Mouse (Mus musculus) limb, embryonic 14.5 days (tissue): ENCODE measurements around the gene Slc50a1. TPM values are rescaled to one million over a fixed set of nuclear protein-coding genes. Genes with fewer than 3 reads are reported as not detected.

Source experiments
- ATAC-seq: fragments of 200-750 bp; cut with Nextera tagmentation; 2 replicates; pipeline ENCODE4 v1.8.0; 2017; ENCODE audit warnings: low read depth, moderate number of reproducible peaks, moderate TSS enrichment; ENCODE audit not compliant: low FRiP score
- DNase-seq: peaks from one replicate; pipeline ENCODE4 v3.0.0-alpha.2; 2015; ENCODE audit warnings: low spot score
- H3K27ac ChIP-seq: fragments of 300-500 bp; sonication (generic); replicated peaks from 2 replicates; pipeline ENCODE4 v1.5.1; 2014; ENCODE audit warnings: low read depth, mild to moderate bottlenecking, low read length, moderate library complexity, mixed read lengths
- H3K27me3 ChIP-seq: fragments of 300-500 bp; sonication (generic); 2 replicates; pipeline ENCODE4 v1.6.1; 2014; ENCODE audit warnings: low read length, mixed read lengths; ENCODE audit not compliant: control insufficient read depth, insufficient read depth
- H3K36me3 ChIP-seq: fragments of 300-500 bp; sonication (generic); 2 replicates; pipeline ENCODE4 v1.6.1; 2014; ENCODE audit warnings: mild to moderate bottlenecking, low read length, moderate library complexity, mixed read lengths; ENCODE audit not compliant: control insufficient read depth, insufficient read depth
- H3K4me1 ChIP-seq: fragments of 300-500 bp; sonication (generic); 2 replicates; pipeline ENCODE4 v1.6.1; 2014; ENCODE audit warnings: antibody characterized with exemption, low read length, mixed read lengths; ENCODE audit not compliant: control insufficient read depth, insufficient read depth
- H3K4me2 ChIP-seq: fragments of 300-500 bp; sonication (generic); replicated peaks from 2 replicates; pipeline ENCODE4 v1.6.1; 2014; ENCODE audit warnings: low read depth, mild to moderate bottlenecking, low read length, moderate library complexity; ENCODE audit not compliant: severe bottlenecking
- H3K4me3 ChIP-seq: fragments of 300-500 bp; sonication (generic); replicated peaks from 2 replicates; pipeline ENCODE4 v1.5.1; 2014; ENCODE audit warnings: low read length
- H3K9ac ChIP-seq: fragments of 300-500 bp; sonication (generic); 2 replicates; pipeline ENCODE4 v1.6.1; 2014; ENCODE audit warnings: mild to moderate bottlenecking, low read depth, low read length, moderate library complexity; ENCODE audit not compliant: severe bottlenecking
- H3K9me3 ChIP-seq: fragments of 300-500 bp; sonication (generic); 2 replicates; pipeline ENCODE4 v1.6.1; 2016; ENCODE audit warnings: low read length; ENCODE audit not compliant: control insufficient read depth
- POLR2A ChIP-seq: fragments of 200-500 bp; IDR thresholded peaks from 2 replicates; pipeline ENCODE4 v1.8.0; 2012; ENCODE audit warnings: inconsistent platforms, mild to moderate bottlenecking, moderate library complexity, borderline replicate concordance; ENCODE audit not compliant: insufficient read depth, insufficient read length; ENCODE audit errors: extremely low read depth
- WGBS: fragments of 180-500 bp; shearing (Covaris S2); extraction: QIAGEN DNeasy Blood & Tissue Kit; methylation state at CpG from one replicate; pipeline ENCODE4 v1.1.7; 2014; 5-methylcytosine and 5-hydroxymethylcytosine counted together
- polyA plus RNA-seq, 2 experiments: library from polyadenylated mRNA; depleted of rRNA in 1 of 2; stranded (reverse) in 1 of 2; unstranded in 1 of 2; fragments of >200 nt; fragmentation: Nextera tagmentation in 1 of 2; extraction: Ambion mirVana in 1 of 2; gene quantifications; 2 replicates each; pipeline versions ENCODE4 v1.2.1 to v1.2.3; 2012 to 2014

Slc50a1 gene
- polyA plus RNA-seq, 2 experiments = 95.6 to 150 TPM

DNA sequence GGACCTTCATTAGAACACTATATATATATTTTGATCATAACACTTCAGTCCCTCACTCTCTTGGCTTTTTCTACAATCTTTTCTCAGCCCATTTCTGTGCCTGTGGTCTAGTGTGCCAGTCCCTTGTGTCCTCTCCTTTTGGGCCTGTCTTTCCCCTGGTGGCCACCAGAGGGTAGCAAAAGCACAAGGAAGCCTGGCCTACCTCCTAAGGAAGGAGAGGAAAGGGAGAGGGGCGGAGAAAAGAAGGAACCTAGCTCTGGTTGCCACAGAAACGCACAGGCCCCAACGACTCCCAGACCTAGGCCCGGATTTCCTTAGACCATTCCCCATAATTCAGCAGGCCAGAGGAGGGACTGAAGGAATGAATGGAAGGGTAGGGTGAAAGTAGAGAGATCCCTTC, 46.5 kb upstream of the Slc50a1 start:
- TF ChIP-seq POLR2A = no peak
- ATAC-seq = peak; percentile 41; the same call in 1 of the 2 replicates
- peaks cover 10% of the 10 kb centered on the region for H3K27me3 ChIP-seq
- no peaks in the 10 kb centered on the region for H3K9me3 ChIP-seq
- peak; percentile 86 for DNase-seq
- H3K9ac ChIP-seq = no peak overlapping the region
- no peak overlapping the region for H3K4me3 ChIP-seq
- 2% methylated on average over 4 of the region's 4 CpGs for WGBS
- H3K4me1 ChIP-seq = peaks cover 51% of the 10 kb centered on the region
- H3K4me2 ChIP-seq = peak overlapping the region; percentile 25; the same call in 1 of the 2 replicates
- no peak overlapping the region for H3K27ac ChIP-seq
- peaks cover 6% of the 10 kb centered on the region; the same call in 1 of the 2 replicates for H3K36me3 ChIP-seq

DNA sequence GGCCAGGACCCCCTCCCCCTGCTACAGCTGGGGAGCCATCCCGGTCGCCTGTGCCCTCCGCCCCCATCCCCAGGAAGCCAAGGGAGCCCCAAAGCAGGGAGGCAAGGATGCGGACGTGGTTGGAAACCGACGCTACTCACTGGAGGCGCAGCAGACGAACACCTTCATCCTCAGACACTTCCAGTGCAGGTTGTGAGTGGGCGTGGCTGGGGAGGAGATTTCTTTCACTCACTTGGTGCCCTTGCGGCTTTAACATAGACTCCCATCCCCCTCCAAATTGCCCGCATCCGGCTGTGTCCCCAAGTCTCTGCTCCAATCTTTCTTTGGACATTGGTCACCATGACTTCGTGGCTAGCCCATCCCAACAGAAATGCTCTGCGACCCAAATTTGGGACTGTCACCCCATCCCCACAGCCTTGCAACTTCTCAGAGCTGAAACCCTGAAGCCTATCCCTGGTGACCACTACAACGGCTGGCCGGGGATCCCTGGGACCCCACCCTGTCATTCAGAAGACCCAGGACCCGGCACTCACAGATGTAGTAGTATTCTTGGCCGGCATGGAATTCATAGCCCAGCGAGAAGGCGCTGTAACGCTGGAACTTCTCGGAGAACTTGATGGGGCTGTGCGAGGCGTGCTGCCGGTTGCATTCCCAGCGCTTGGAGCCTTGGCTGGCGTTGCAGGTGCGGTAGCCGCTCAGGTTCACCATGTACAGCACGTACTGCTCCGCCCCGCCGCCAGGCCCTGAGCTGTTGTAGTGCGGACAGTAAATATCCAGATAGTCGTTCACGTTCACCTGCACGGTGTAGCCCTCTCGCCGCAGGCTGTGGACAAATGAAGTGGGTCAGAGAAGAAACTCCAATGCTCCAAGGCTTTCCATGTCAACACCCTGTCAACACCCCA, 45.8 kb upstream of the Slc50a1 start:
- H3K27ac ChIP-seq = no peak overlapping the region
- peaks cover 44% of the 10 kb centered on the region for H3K4me1 ChIP-seq
- TF ChIP-seq POLR2A = no peak
- DNase-seq = no peak
- WGBS = 12% methylated on average over 37 of the region's 40 CpGs
- peak overlapping the region; percentile 26; the same call in 1 of the 2 replicates for H3K4me3 ChIP-seq
- peaks cover 6% of the 10 kb centered on the region; the same call in 1 of the 2 replicates for H3K36me3 ChIP-seq
- no peak for ATAC-seq
- H3K4me2 ChIP-seq = peak overlapping the region; percentile 45
- no peaks in the 10 kb centered on the region for H3K9me3 ChIP-seq
- peaks cover 10% of the 10 kb centered on the region for H3K27me3 ChIP-seq
- no peak overlapping the region for H3K9ac ChIP-seq

DNA sequence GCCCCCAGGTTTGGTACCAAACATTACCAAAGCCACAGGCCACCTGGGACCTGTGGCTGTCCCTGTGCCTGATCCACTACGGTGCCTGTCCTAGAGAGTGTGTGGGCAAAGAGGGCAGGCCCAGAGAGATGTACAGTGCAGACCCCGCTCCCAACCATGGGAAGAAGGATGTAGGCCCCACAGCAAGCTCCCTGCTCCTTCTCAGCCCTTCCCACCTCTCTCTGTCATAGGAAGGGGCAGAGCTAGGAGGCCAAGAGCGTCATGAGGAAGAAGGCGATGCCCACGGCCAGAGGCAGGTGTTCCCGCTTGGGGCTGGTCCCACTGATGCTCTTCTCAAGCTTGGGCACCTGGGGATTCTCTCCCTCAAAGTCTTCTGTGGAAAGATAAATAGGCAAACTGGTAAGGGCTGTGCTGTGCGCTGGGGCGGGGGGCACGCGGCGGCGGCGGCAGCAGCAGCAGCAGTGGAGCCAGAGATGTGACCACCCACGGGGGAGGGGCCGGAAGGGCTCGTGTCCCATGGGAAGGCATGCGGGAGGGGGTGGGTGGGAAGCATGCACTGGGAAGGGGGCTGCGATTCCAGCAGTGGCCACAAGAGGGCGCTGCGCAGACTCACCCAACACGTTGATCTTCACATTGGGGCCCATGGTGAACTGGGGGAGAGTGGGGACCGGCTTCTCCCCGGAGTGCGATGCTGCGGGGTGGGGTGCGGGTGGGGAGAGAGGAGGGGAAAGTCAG, 45.0 kb upstream of the Slc50a1 start:
- peak overlapping the region; percentile 45 for H3K4me2 ChIP-seq
- ATAC-seq = 0 out of 2 replicates have a peak, but pooled peaks have one; percentile 16
- H3K4me1 ChIP-seq = peaks cover 36% of the 10 kb centered on the region
- peak; percentile 73 for DNase-seq
- no peaks in the 10 kb centered on the region for H3K9me3 ChIP-seq
- 14% methylated on average over 17 of the region's 26 CpGs for WGBS
- peaks cover 10% of the 10 kb centered on the region for H3K27me3 ChIP-seq
- H3K4me3 ChIP-seq = peak overlapping the region; percentile 26
- H3K27ac ChIP-seq = no peak overlapping the region
- peak overlapping the region; percentile 32; the same call in 1 of the 2 replicates for H3K9ac ChIP-seq
- peaks cover 6% of the 10 kb centered on the region; the same call in 1 of the 2 replicates for H3K36me3 ChIP-seq
- no peak for TF ChIP-seq POLR2A

DNA sequence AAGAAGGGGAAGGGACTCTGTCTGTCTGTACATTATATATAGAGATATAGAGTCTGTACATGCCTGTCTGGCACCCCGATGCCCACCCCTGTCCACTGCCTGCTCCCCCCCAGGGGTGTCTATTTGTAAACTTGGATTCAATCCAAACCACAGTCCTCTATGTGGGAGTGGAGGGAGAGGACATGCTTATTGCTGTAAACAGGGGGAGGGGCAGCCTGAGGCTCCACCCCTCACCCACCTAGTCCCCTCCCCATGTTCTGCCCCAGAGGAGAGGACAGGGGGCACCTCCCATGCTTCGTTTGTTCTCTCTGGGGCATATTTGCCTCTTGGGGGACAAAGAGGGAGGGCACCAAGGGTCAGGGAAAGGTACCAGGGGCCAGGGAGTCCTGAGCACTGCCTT, 44.4 kb upstream of the Slc50a1 start:
- DNase-seq = no peak
- Histone ChIP-seq H3K4me1 (peaks cover 32% of the 10 kb centered on the region), H3K9me3 (no peaks in the 10 kb centered on the region), H3K27ac (no peak overlapping the region), H3K27me3 (peaks cover 10% of the 10 kb centered on the region), H3K36me3 (peaks cover 6% of the 10 kb centered on the region; the same call in 1 of the 2 replicates), H3K9ac (0 out of 2 replicates have a peak overlapping the region, but pooled peaks have one; percentile 32), H3K4me3 (no peak overlapping the region), H3K4me2 (peak overlapping the region; percentile 45; the same call in 1 of the 2 replicates)
- WGBS = 46% methylated on average over 2 of the region's 2 CpGs
- no peak for ATAC-seq
- TF ChIP-seq POLR2A = no peak

DNA sequence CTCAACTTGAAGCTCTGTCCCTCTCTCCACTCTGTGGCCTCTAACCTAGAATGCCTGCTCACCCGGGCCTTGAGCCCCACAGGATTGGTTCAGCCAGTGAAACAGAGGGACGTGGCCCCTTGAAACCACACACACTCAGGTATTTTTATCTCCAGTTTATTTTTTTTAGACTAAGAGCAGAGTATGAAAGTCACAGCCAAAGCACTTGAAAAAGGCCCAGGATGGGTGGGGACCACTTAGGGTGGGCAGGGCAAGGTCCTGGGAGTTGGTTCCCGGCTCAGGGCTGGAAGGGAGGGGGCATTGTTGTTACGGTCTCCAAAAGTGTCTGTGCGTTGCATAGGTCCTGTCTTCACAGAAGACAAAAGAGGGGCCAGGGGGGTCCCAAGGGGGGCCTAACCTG, 44.0 kb upstream of the Slc50a1 start:
- 75% methylated on average over 5 of the region's 5 CpGs for WGBS
- Histone ChIP-seq H3K27me3 (peaks cover 10% of the 10 kb centered on the region), H3K9ac (no peak overlapping the region), H3K9me3 (no peaks in the 10 kb centered on the region), H3K4me2 (no peak overlapping the region), H3K27ac (no peak overlapping the region), H3K36me3 (peaks cover 6% of the 10 kb centered on the region; the same call in 1 of the 2 replicates), H3K4me1 (peaks cover 29% of the 10 kb centered on the region), H3K4me3 (no peak overlapping the region)
- TF ChIP-seq POLR2A = no peak
- ATAC-seq (no peak), DNase-seq (no peak)
